Mouse (Mus musculus): ENCODE data around the gene Gm1043.

DNA sequence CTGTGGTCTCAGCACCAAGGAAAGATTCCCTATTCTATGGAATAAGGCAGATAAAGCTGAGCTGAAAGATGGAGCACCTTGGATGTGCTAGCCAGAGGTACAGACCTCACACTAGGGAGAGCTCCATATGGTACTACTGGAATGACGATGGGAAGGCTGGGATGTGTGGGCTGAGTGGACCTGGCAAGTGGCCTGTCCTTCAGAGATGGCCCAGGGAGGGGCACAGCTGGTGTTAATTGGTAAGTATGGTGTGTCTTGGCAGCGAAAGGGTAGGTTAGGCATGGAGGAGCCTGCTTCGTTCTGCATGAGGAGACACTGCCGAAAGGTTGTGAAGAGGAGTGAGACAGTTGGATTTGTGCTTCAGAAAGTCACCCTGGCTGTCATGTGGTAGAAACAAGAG lies 169.4 kb downstream of the Gm1043 start:
- no peak for TF ChIP-seq TAL1 (IDR thresholded peaks at IDR 0.05; ENCODE audit: low read length)
- TF ChIP-seq GATA1 (IDR thresholded peaks at IDR 0.05; ENCODE audit: low read length): no peak
